Mouse (Mus musculus) midbrain, embryonic 15.5 days (tissue): ENCODE results near the gene Bcat2. TPM values are rescaled to one million over a fixed set of nuclear protein-coding genes. Genes with fewer than 3 reads are reported as not detected.
A peak's percentile ranks its signal among the peaks of the same experiment; 100 is the strongest.

Experiments
- ATAC-seq: fragments of 200-750 bp; cut with Nextera tagmentation; replicated peaks from 2 replicates; pipeline ENCODE4 v1.8.0; 2017; ENCODE audit warnings: moderate TSS enrichment
- H3K27ac ChIP-seq: fragments of 300-500 bp; sonication (generic); 2 replicates; pipeline ENCODE4 v1.5.1; 2015; ENCODE audit warnings: mild to moderate bottlenecking, inconsistent platforms
- H3K27me3 ChIP-seq: fragments of 300-500 bp; sonication (generic); replicated peaks from 2 replicates; pipeline ENCODE4 v1.6.1; 2015; ENCODE audit warnings: inconsistent platforms
- H3K36me3 ChIP-seq: fragments of 300-500 bp; sonication (generic); replicated peaks from 2 replicates; pipeline ENCODE4 v1.6.1; 2015; ENCODE audit warnings: inconsistent platforms
- H3K4me1 ChIP-seq: fragments of 300-500 bp; sonication (generic); 2 replicates; pipeline ENCODE4 v1.6.1; 2015; ENCODE audit warnings: inconsistent platforms
- H3K4me2 ChIP-seq: fragments of 300-500 bp; sonication (generic); 2 replicates; pipeline ENCODE4 v1.6.1; 2015; ENCODE audit warnings: inconsistent platforms, mild to moderate bottlenecking, moderate library complexity
- H3K4me3 ChIP-seq: fragments of 300-500 bp; sonication (generic); 2 replicates; pipeline ENCODE4 v1.5.1; 2015; ENCODE audit warnings: mild to moderate bottlenecking, inconsistent platforms
- H3K9ac ChIP-seq: fragments of 300-500 bp; sonication (generic); 2 replicates; pipeline ENCODE4 v1.6.1; 2015; ENCODE audit warnings: mild to moderate bottlenecking, inconsistent platforms
- H3K9me3 ChIP-seq: fragments of 300-500 bp; sonication (generic); 2 replicates; pipeline ENCODE4 v1.6.1; 2016; ENCODE audit warnings: inconsistent platforms
- WGBS: fragments of 180-500 bp; shearing (Covaris S2); methylation state at CpG from one replicate; pipeline ENCODE4 v1.1.7; 2015; ENCODE audit warnings: mixed read lengths; 5-methylcytosine and 5-hydroxymethylcytosine counted together
- polyA plus RNA-seq: library from polyadenylated mRNA; unstranded; fragments of >200 nt; fragmentation: Nextera tagmentation; extraction: Ambion mirVana; gene quantifications from 2 replicates; pipeline ENCODE4 v1.2.1, GENCODE M21; 2015

Bcat2 gene
- polyA plus RNA-seq, 1 experiment from 2014 or later, result 23.8 TPM

DNA sequence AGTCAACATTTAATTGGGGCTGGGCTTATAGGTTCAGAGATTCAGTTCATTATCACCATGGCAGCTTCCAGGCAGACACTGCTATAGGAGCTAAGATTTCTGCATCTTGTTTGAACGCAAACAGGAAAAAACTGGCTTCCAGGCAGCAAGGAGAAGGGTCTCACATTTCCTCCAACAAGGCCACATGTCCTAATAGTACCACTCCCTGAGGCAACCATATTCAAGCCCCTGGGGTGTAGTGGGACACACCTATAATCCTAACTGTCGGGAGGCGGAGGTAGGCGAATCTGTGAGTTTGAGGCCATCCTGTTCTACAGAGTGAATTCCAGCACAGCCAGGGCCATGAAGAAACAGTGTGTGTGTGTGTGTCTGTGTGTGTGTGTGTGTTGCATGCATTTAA is 25.2 kb downstream of the Bcat2 start:
- H3K9ac ChIP-seq, result no peak overlapping the region
- H3K36me3 ChIP-seq, result no peaks in the 10 kb centered on the region
- no peak overlapping the region for H3K4me3 ChIP-seq
- H3K27me3 ChIP-seq, result no peaks in the 10 kb centered on the region
- H3K27ac ChIP-seq, result no peak overlapping the region
- H3K4me2 ChIP-seq, result no peak overlapping the region
- H3K9me3 ChIP-seq, result no peaks in the 10 kb centered on the region
- 83% methylated on average over 4 of the region's 4 CpGs for WGBS
- H3K4me1 ChIP-seq, result no peaks in the 10 kb centered on the region
- no peak for ATAC-seq

DNA sequence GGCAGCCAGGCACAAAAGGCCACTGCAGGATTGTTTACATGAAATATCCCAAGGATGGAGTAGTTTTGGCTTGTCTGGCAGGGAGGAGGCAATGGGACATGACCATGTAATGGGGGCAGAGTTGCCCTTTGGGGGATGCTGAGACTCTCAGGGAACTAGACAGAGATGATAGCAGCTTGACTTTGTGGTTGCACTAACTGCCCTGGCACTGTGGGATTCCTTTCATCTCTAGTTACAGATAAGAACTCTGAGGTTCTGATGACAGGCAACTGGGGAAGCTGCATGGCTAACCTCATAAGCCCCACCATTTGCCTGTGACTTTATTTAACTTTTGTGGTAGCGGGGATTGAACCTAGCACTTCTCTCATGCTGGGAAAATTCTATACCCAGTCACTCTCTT is 26.2 kb downstream of the Bcat2 start:
- Histone ChIP-seq H3K27me3 (no peaks in the 10 kb centered on the region), H3K27ac (no peak overlapping the region), H3K36me3 (no peaks in the 10 kb centered on the region), H3K4me3 (no peak overlapping the region), H3K9me3 (no peaks in the 10 kb centered on the region), H3K4me1 (no peaks in the 10 kb centered on the region), H3K9ac (no peak overlapping the region), H3K4me2 (no peak overlapping the region)
- ATAC-seq, result no peak
- WGBS, result 83% methylated on average over 1 of the region's 1 CpGs

GRCm38 (mm10) chr7:45597013-45597412 is 27.1 kb downstream of the Bcat2 start:
- no peak overlapping the region for H3K9ac ChIP-seq
- H3K36me3 ChIP-seq, result no peaks in the 10 kb centered on the region
- ATAC-seq, result no peak
- no peak overlapping the region for H3K4me2 ChIP-seq
- no peaks in the 10 kb centered on the region for H3K27me3 ChIP-seq
- H3K9me3 ChIP-seq, result no peaks in the 10 kb centered on the region
- 89% methylated on average over 5 of the region's 5 CpGs for WGBS
- no peak overlapping the region for H3K4me3 ChIP-seq
- H3K4me1 ChIP-seq, result no peaks in the 10 kb centered on the region
- no peak overlapping the region for H3K27ac ChIP-seq

GRCm38 (mm10) chr7:45597527-45597926 is 27.6 kb downstream of the Bcat2 start:
- no peak for ATAC-seq
- no peaks in the 10 kb centered on the region for H3K9me3 ChIP-seq
- H3K4me1 ChIP-seq, result no peaks in the 10 kb centered on the region
- no peak overlapping the region for H3K4me3 ChIP-seq
- 89% methylated on average over 6 of the region's 6 CpGs for WGBS
- H3K9ac ChIP-seq, result no peak overlapping the region
- H3K27me3 ChIP-seq, result no peaks in the 10 kb centered on the region
- H3K4me2 ChIP-seq, result no peak overlapping the region
- no peaks in the 10 kb centered on the region for H3K36me3 ChIP-seq
- H3K27ac ChIP-seq, result no peak overlapping the region

- Histone ChIP-seq H3K36me3 (no peaks in the 10 kb centered on the region), H3K4me2 (no peak overlapping the region), H3K4me3 (no peak overlapping the region), H3K9ac (no peak overlapping the region), H3K27ac (no peak overlapping the region), H3K27me3 (no peaks in the 10 kb centered on the region), H3K9me3 (no peaks in the 10 kb centered on the region), H3K4me1 (no peaks in the 10 kb centered on the region)
- WGBS, result 55% methylated on average over 18 of the region's 18 CpGs
- ATAC-seq, result no peak
Observed at GRCm38 (mm10) chr7:45598960-45599879, 29.3 kb downstream of the Bcat2 start.

- H3K27ac ChIP-seq, result no peak overlapping the region
- H3K4me3 ChIP-seq, result no peak overlapping the region
- no peaks in the 10 kb centered on the region for H3K9me3 ChIP-seq
- 80% methylated on average over 9 of the region's 9 CpGs for WGBS
- H3K4me1 ChIP-seq, result no peaks in the 10 kb centered on the region
- no peak overlapping the region for H3K4me2 ChIP-seq
- no peaks in the 10 kb centered on the region for H3K27me3 ChIP-seq
- ATAC-seq, result no peak
- no peak overlapping the region for H3K9ac ChIP-seq
- H3K36me3 ChIP-seq, result no peaks in the 10 kb centered on the region
Observed at GRCm38 (mm10) chr7:45605704-45606289, 35.8 kb downstream of the Bcat2 start.

- Histone ChIP-seq H3K4me2 (no peak overlapping the region), H3K9ac (no peak overlapping the region), H3K36me3 (no peaks in the 10 kb centered on the region), H3K27ac (no peak overlapping the region), H3K27me3 (no peaks in the 10 kb centered on the region; the same call in 1 of the 2 replicates), H3K4me1 (no peaks in the 10 kb centered on the region), H3K9me3 (no peaks in the 10 kb centered on the region), H3K4me3 (no peak overlapping the region)
- ATAC-seq, result no peak
- 82% methylated on average over 1 of the region's 1 CpGs for WGBS
Observed at GRCm38 (mm10) chr7:45609511-45609910, 39.6 kb downstream of the Bcat2 start.

DNA sequence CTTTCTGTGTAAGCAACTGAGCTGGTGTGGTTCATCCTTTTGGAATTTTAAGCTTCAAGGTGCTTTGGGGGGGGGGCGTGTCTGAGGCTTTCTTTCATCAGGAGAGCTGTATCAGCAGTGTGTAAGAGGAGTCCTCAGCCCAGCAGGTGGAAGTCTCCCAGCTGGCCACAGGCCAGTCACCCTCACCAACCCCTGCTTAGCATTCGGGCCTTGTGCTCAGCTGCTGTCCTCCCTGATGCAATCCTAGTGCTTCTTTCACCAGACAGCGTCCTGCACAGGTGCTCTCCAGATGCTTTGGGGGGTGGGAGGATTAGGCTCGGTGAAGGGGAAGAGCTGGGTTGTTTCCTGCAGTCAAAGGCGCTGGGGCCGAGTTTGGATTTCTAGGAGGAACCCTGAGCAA is 46.3 kb downstream of the Bcat2 start:
- Histone ChIP-seq H3K4me3 (no peak overlapping the region), H3K36me3 (no peaks in the 10 kb centered on the region), H3K4me1 (peaks cover 4% of the 10 kb centered on the region; the same call in 1 of the 2 replicates), H3K9me3 (no peaks in the 10 kb centered on the region), H3K9ac (no peak overlapping the region), H3K27me3 (peaks cover 24% of the 10 kb centered on the region), H3K27ac (no peak overlapping the region), H3K4me2 (no peak overlapping the region)
- no peak for ATAC-seq
- 25% methylated on average over 6 of the region's 6 CpGs for WGBS

- H3K27ac ChIP-seq, result no peak within 1 kb of the TSS
- H3K36me3 ChIP-seq, result no peaks in the 10 kb centered on the region
- no peaks in the 10 kb centered on the region for H3K9me3 ChIP-seq
- peaks cover 24% of the 10 kb centered on the region for H3K27me3 ChIP-seq
- H3K4me1 ChIP-seq, result peaks cover 4% of the 10 kb centered on the region; the same call in 1 of the 2 replicates
- H3K4me3 ChIP-seq, result peak within 1 kb of the TSS; percentile 17
- WGBS, result 7% methylated on average over 30 of the region's 31 CpGs
- H3K9ac ChIP-seq, result peak within 1 kb of the TSS; percentile 12; the same call in 1 of the 2 replicates
- ATAC-seq, result no peak
- peak within 1 kb of the TSS; percentile 37 for H3K4me2 ChIP-seq
Observed at GRCm38 (mm10) chr7:45617042-45617695, 47.2 kb downstream of the Bcat2 start, which contains the start of gene Fut1. Fut1 (plus strand) TSS chr7:45617289.

DNA sequence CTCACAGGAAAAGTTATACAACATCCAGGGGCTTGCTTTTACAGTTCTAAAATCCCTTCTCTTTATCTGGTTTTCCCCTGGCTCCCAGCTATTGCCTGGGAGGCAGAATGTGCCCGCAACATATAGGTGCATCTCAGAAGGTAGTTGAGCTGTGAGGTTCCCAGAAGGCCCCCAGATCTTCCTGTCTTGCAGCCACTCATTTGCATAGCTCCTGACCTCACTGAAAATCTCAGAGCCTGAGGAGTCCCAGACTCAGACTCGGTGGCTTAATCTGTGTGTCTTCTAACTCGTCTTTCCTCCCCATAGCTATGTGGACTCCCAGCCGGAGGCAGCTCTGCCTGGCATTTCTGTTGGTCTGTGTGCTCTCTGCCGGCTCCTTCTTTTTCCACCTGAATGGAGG is 48.4 kb downstream of the Bcat2 start:
- Histone ChIP-seq H3K27ac (no peak overlapping the region), H3K27me3 (peaks cover 24% of the 10 kb centered on the region)

DNA sequence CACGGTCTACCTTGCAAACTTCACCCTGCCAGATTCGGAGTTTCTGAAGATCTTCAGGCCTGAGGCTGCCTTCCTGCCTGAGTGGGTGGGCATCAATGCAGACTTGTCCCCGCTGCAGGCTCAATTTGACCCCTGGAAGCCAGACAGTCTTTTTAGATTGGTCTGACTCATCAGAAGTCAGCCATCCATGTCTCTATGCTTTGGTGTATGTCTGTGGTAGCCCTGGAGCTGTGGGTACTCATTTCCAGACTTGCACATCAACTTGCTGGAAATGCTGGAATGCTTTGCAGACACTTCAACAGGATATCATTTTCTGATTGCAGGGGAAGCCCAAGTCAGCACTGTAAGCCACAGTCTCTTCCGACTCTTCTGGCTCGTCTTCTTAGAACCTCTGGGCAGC is 49.6 kb downstream of the Bcat2 start:
- H3K9me3 ChIP-seq, result no peaks in the 10 kb centered on the region
- 95% methylated on average over 5 of the region's 5 CpGs for WGBS
- H3K27me3 ChIP-seq, result peaks cover 24% of the 10 kb centered on the region

More for the DNA sequence above, 48.4 kb downstream of the Bcat2 start:
- Histone ChIP-seq H3K9me3 (no peaks in the 10 kb centered on the region), H3K36me3 (no peaks in the 10 kb centered on the region), H3K9ac (no peak overlapping the region), H3K4me3 (no peak overlapping the region), H3K4me1 (peaks cover 4% of the 10 kb centered on the region; the same call in 1 of the 2 replicates), H3K4me2 (no peak overlapping the region)
- WGBS, result 82% methylated on average over 5 of the region's 5 CpGs
- ATAC-seq, result no peak

DNA sequence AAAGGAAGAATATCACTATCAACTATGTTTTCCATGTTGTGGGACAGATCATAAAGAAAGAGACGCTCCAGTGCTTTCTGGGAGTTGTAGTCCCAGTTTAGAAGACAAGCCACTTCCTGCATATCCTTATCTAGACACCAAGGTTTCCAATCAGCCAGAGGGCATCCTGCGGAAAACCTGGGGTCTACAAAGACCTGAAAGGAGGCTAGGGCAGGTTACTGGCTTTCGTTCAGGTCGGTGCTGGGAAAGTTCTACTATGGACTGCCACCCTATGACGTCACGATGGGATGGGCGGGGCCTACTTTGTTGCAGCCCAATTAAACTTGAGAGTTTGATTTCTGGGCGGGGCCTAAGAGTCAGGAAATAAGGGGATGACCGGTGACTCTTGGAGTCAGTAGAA is 51.5 kb downstream of the Bcat2 start, which contains the start of gene Izumo1:
TSS of gene Izumo1 (plus strand) at position 369 of the 400 bp plus-strand sequence.
- H3K4me2 ChIP-seq, result no peak within 1 kb of the TSS

More for the DNA sequence above, 49.6 kb downstream of the Bcat2 start:
- H3K9ac ChIP-seq, result no peak overlapping the region
- no peak overlapping the region for H3K27ac ChIP-seq
- no peak overlapping the region for H3K4me3 ChIP-seq
- no peak for ATAC-seq
- H3K36me3 ChIP-seq, result no peaks in the 10 kb centered on the region
- peaks cover 4% of the 10 kb centered on the region; the same call in 1 of the 2 replicates for H3K4me1 ChIP-seq
- H3K4me2 ChIP-seq, result no peak overlapping the region

More for the DNA sequence above, 51.5 kb downstream of the Bcat2 start, which contains the start of gene Izumo1:
- peaks cover 4% of the 10 kb centered on the region; the same call in 1 of the 2 replicates for H3K4me1 ChIP-seq
- ATAC-seq, result no peak
- H3K4me3 ChIP-seq, result no peak within 1 kb of the TSS
- no peaks in the 10 kb centered on the region for H3K9me3 ChIP-seq
- 27% methylated on average over 9 of the region's 9 CpGs for WGBS
- no peak within 1 kb of the TSS for H3K9ac ChIP-seq
- no peak within 1 kb of the TSS for H3K27ac ChIP-seq
- no peaks in the 10 kb centered on the region for H3K36me3 ChIP-seq
- H3K27me3 ChIP-seq, result peaks cover 22% of the 10 kb centered on the region
